Mouse (Mus musculus): Measurements from ENCODE around the gene Elmo2. TPM values are rescaled to one million over a fixed set of nuclear protein-coding genes. Genes with fewer than 3 reads are reported as not detected.

The Elmo2 gene
- polyA plus RNA-seq, 1 experiment from 2014 or later = 40.8 TPM

GRCm38 (mm10) chr2:165360861-165361260, 34.6 kb upstream of the Elmo2 start:
- ATAC-seq (ENCODE audit: extremely low read depth, insufficient number of reproducible peaks, low FRiP score, low TSS enrichment) = no peak; the same call in 1 of the 2 replicates
- Histone ChIP-seq H3K9ac (no peak overlapping the region), H3K4me1 (peaks cover 7% of the 10 kb centered on the region), H3K4me3 (no peak overlapping the region), H3K9me3 (peaks cover 2% of the 10 kb centered on the region; the same call in 1 of the 2 replicates), H3K27ac (replicated peaks) (no peak overlapping the region), H3K4me2 (no peak overlapping the region), H3K36me3 (no peaks in the 10 kb centered on the region), H3K27me3 (replicated peaks) (peaks cover 47% of the 10 kb centered on the region)
- WGBS = 3% methylated on average over 1 of the region's 1 CpGs

GRCm38 (mm10) chr2:165351828-165352513, 25.7 kb upstream of the Elmo2 start:
- Histone ChIP-seq H3K27ac (replicated peaks) (no peak overlapping the region), H3K9me3 (peaks cover 36% of the 10 kb centered on the region), H3K9ac (no peak overlapping the region), H3K4me2 (no peak overlapping the region), H3K27me3 (replicated peaks) (no peaks in the 10 kb centered on the region), H3K4me1 (no peaks in the 10 kb centered on the region), H3K4me3 (no peak overlapping the region), H3K36me3 (no peaks in the 10 kb centered on the region)
- ATAC-seq (ENCODE audit: extremely low read depth, insufficient number of reproducible peaks, low FRiP score, low TSS enrichment) = no peak
- WGBS = 84% methylated on average over 20 of the region's 20 CpGs

- H3K27ac ChIP-seq (replicated peaks) = no peak overlapping the region
- no peak overlapping the region for H3K9ac ChIP-seq
- no peaks in the 10 kb centered on the region; the same call in 1 of the 2 replicates for H3K27me3 ChIP-seq (replicated peaks)
- no peak overlapping the region for H3K4me2 ChIP-seq
- no peaks in the 10 kb centered on the region for H3K4me1 ChIP-seq
- no peaks in the 10 kb centered on the region for H3K36me3 ChIP-seq
- no peak for ATAC-seq (ENCODE audit: extremely low read depth, insufficient number of reproducible peaks, low FRiP score, low TSS enrichment)
- WGBS = 30% methylated on average over 8 of the region's 8 CpGs
- no peak overlapping the region for H3K4me3 ChIP-seq
- H3K9me3 ChIP-seq = peaks cover 31% of the 10 kb centered on the region
Measured at GRCm38 (mm10) chr2:165349466-165349865, 23.2 kb upstream of the Elmo2 start.

- WGBS = 83% methylated on average over 5 of the region's 5 CpGs
Measured at GRCm38 (mm10) chr2:165346180-165346579, 19.9 kb upstream of the Elmo2 start.

GRCm38 (mm10) chr2:165337191-165337590, 10.9 kb upstream of the Elmo2 start:
- ATAC-seq (ENCODE audit: extremely low read depth, insufficient number of reproducible peaks, low FRiP score, low TSS enrichment) = no peak
- WGBS = 37% methylated on average over 3 of the region's 3 CpGs
- H3K4me1 ChIP-seq = no peaks in the 10 kb centered on the region
- H3K4me3 ChIP-seq = no peak overlapping the region
- no peak overlapping the region for H3K27ac ChIP-seq (replicated peaks)
- H3K27me3 ChIP-seq (replicated peaks) = peaks cover 18% of the 10 kb centered on the region; the same call in 1 of the 2 replicates
- no peaks in the 10 kb centered on the region for H3K9me3 ChIP-seq
- no peaks in the 10 kb centered on the region for H3K36me3 ChIP-seq
- H3K9ac ChIP-seq = no peak overlapping the region
- H3K4me2 ChIP-seq = no peak overlapping the region

More at GRCm38 (mm10) chr2:165346180-165346579, 19.9 kb upstream of the Elmo2 start:
- Histone ChIP-seq H3K4me1 (no peaks in the 10 kb centered on the region), H3K4me2 (no peak overlapping the region), H3K27me3 (replicated peaks) (peaks cover under 1% of the 10 kb centered on the region; the same call in 1 of the 2 replicates), H3K9me3 (peaks cover 5% of the 10 kb centered on the region; the same call in 1 of the 2 replicates), H3K9ac (no peak overlapping the region), H3K27ac (replicated peaks) (no peak overlapping the region), H3K36me3 (no peaks in the 10 kb centered on the region), H3K4me3 (no peak overlapping the region)
- no peak for ATAC-seq (ENCODE audit: extremely low read depth, insufficient number of reproducible peaks, low FRiP score, low TSS enrichment)

- Histone ChIP-seq H3K9me3 (no peaks in the 10 kb centered on the region; the same call in 1 of the 2 replicates), H3K4me1 (peaks cover under 1% of the 10 kb centered on the region; the same call in 1 of the 2 replicates), H3K4me2 (no peak overlapping the region), H3K4me3 (no peak overlapping the region), H3K36me3 (no peaks in the 10 kb centered on the region), H3K27me3 (replicated peaks) (peaks cover 6% of the 10 kb centered on the region; the same call in 1 of the 2 replicates), H3K9ac (no peak overlapping the region), H3K27ac (replicated peaks) (no peak overlapping the region)
- ATAC-seq (ENCODE audit: extremely low read depth, insufficient number of reproducible peaks, low FRiP score, low TSS enrichment) = no peak
- WGBS = 46% methylated on average over 14 of the region's 14 CpGs
Measured at GRCm38 (mm10) chr2:165332610-165333210, 6.4 kb upstream of the Elmo2 start.

- no peak overlapping the region for H3K9ac ChIP-seq
- H3K27me3 ChIP-seq (replicated peaks) = peaks cover 6% of the 10 kb centered on the region; the same call in 1 of the 2 replicates
- no peak overlapping the region for H3K4me3 ChIP-seq
- no peaks in the 10 kb centered on the region; the same call in 1 of the 2 replicates for H3K9me3 ChIP-seq
- peaks cover 20% of the 10 kb centered on the region for H3K4me1 ChIP-seq
- 8% methylated on average over 3 of the region's 3 CpGs for WGBS
- no peak for ATAC-seq (ENCODE audit: extremely low read depth, insufficient number of reproducible peaks, low FRiP score, low TSS enrichment)
- no peaks in the 10 kb centered on the region for H3K36me3 ChIP-seq
- H3K27ac ChIP-seq (replicated peaks) = no peak overlapping the region
- no peak overlapping the region for H3K4me2 ChIP-seq
Measured at GRCm38 (mm10) chr2:165329703-165330102, 3.4 kb upstream of the Elmo2 start.

- ATAC-seq (ENCODE audit: extremely low read depth, insufficient number of reproducible peaks, low FRiP score, low TSS enrichment) = no peak
- H3K4me3 ChIP-seq = no peak overlapping the region
- no peaks in the 10 kb centered on the region for H3K36me3 ChIP-seq
- H3K4me2 ChIP-seq = no peak overlapping the region
- peaks cover 6% of the 10 kb centered on the region; the same call in 1 of the 2 replicates for H3K27me3 ChIP-seq (replicated peaks)
- H3K9ac ChIP-seq = no peak overlapping the region
- no peaks in the 10 kb centered on the region; the same call in 1 of the 2 replicates for H3K9me3 ChIP-seq
- H3K4me1 ChIP-seq = peaks cover 30% of the 10 kb centered on the region
- no peak overlapping the region for H3K27ac ChIP-seq (replicated peaks)
- 53% methylated on average over 5 of the region's 5 CpGs for WGBS
Measured at GRCm38 (mm10) chr2:165328746-165329145, 2.5 kb upstream of the Elmo2 start.

- Histone ChIP-seq H3K9me3 (no peaks in the 10 kb centered on the region; the same call in 1 of the 2 replicates), H3K9ac (peak overlapping the region; percentile 85), H3K27ac (replicated peaks) (no peak overlapping the region), H3K27me3 (replicated peaks) (peaks cover 6% of the 10 kb centered on the region; the same call in 1 of the 2 replicates), H3K4me2 (peak overlapping the region; percentile 93), H3K36me3 (no peaks in the 10 kb centered on the region), H3K4me3 (peak overlapping the region; percentile 98), H3K4me1 (peaks cover 35% of the 10 kb centered on the region)
- WGBS = 37% methylated on average over 7 of the region's 7 CpGs
- ATAC-seq (ENCODE audit: extremely low read depth, insufficient number of reproducible peaks, low FRiP score, low TSS enrichment) = no peak
Measured at GRCm38 (mm10) chr2:165327386-165327785, 1.1 kb upstream of the Elmo2 start.

GRCm38 (mm10) chr2:165325521-165326303, 567 bp downstream of the Elmo2 start:
- WGBS = 1% methylated on average over 29 of the region's 30 CpGs

GRCm38 (mm10) chr2:165323928-165324327, 2.4 kb downstream of the Elmo2 start:
- Histone ChIP-seq H3K4me1 (peaks cover 70% of the 10 kb centered on the region), H3K4me3 (no peak overlapping the region), H3K4me2 (no peak overlapping the region), H3K27ac (replicated peaks) (no peak overlapping the region), H3K36me3 (no peaks in the 10 kb centered on the region), H3K9ac (peak overlapping the region; percentile 97; the same call in 1 of the 2 replicates), H3K27me3 (replicated peaks) (peaks cover 5% of the 10 kb centered on the region; the same call in 1 of the 2 replicates), H3K9me3 (no peaks in the 10 kb centered on the region)
- no peak for ATAC-seq (ENCODE audit: extremely low read depth, insufficient number of reproducible peaks, low FRiP score, low TSS enrichment)
- 67% methylated on average over 5 of the region's 5 CpGs for WGBS

More at GRCm38 (mm10) chr2:165325521-165326303, 567 bp downstream of the Elmo2 start:
- H3K4me2 ChIP-seq = peak overlapping the region; percentile 93
- peak overlapping the region; percentile 98 for H3K4me3 ChIP-seq
- H3K36me3 ChIP-seq = no peaks in the 10 kb centered on the region
- H3K27ac ChIP-seq (replicated peaks) = peak overlapping the region; percentile 50
- ATAC-seq (ENCODE audit: extremely low read depth, insufficient number of reproducible peaks, low FRiP score, low TSS enrichment) = peak; percentile 11; the same call in 1 of the 2 replicates
- H3K27me3 ChIP-seq (replicated peaks) = peaks cover 6% of the 10 kb centered on the region; the same call in 1 of the 2 replicates
- H3K9ac ChIP-seq = peak overlapping the region; percentile 97
- no peaks in the 10 kb centered on the region for H3K9me3 ChIP-seq
- H3K4me1 ChIP-seq = peaks cover 52% of the 10 kb centered on the region

All from heart, embryonic 13.5 days (tissue).